Mouse (Mus musculus): Measurements from ENCODE around the gene 4930578C19Rik. TPM values are rescaled to one million over a fixed set of nuclear protein-coding genes. Genes with fewer than 3 reads are reported as not detected.

Gene 4930578C19Rik
- total and polyA plus RNA-seq, 2 experiments: 0.28 TPM; not detected in 1

- H3K4me3 ChIP-seq (ENCODE audit: insufficient read depth, low read depth, low read length): no peak overlapping the region
- 97% methylated on average over 4 of the region's 4 CpGs for WGBS
- peak; percentile 87 for DNase-seq (ENCODE audit: extremely low read depth, low read depth, low spot score)
- H3K79me2 ChIP-seq (ENCODE audit: control insufficient read depth, insufficient read depth, low read length): no peaks in the 10 kb centered on the region
- TF ChIP-seq POLR2A (IDR thresholded peaks at IDR 0.05; ENCODE audit: extremely low read depth, insufficient read depth, low read length) (no peak), CTCF (IDR thresholded peaks at IDR 0.05; ENCODE audit: low read depth, low read length) (no peak)
- H3K36me3 ChIP-seq (ENCODE audit: control insufficient read depth, insufficient read depth, low read length): no peaks in the 10 kb centered on the region
- no peaks in the 10 kb centered on the region for H3K27me3 ChIP-seq (ENCODE audit: control insufficient read depth, insufficient read depth, low read length)
- no peaks in the 10 kb centered on the region; the same call in 1 of the 2 replicates for H3K4me1 ChIP-seq (ENCODE audit: control insufficient read depth, insufficient read depth, low read length)
- no peak overlapping the region for H3K27ac ChIP-seq (replicated peaks; ENCODE audit: insufficient read depth, low read depth, low read length)
- H3K9ac ChIP-seq (ENCODE audit: low read depth, low read length): no peak overlapping the region
Measured at GRCm38 (mm10) chrX:18423206-18423605, 38.0 kb downstream of the 4930578C19Rik start.

GRCm38 (mm10) chrX:18420161-18420784, 40.9 kb downstream of the 4930578C19Rik start:
- Histone ChIP-seq H3K9ac (ENCODE audit: low read depth, low read length) (no peak overlapping the region), H3K4me3 (ENCODE audit: insufficient read depth, low read depth, low read length) (no peak overlapping the region), H3K4me1 (ENCODE audit: control insufficient read depth, insufficient read depth, low read length) (no peaks in the 10 kb centered on the region; the same call in 1 of the 2 replicates), H3K36me3 (ENCODE audit: control insufficient read depth, insufficient read depth, low read length) (no peaks in the 10 kb centered on the region), H3K27me3 (ENCODE audit: control insufficient read depth, insufficient read depth, low read length) (no peaks in the 10 kb centered on the region), H3K79me2 (ENCODE audit: control insufficient read depth, insufficient read depth, low read length) (no peaks in the 10 kb centered on the region), H3K27ac (replicated peaks; ENCODE audit: insufficient read depth, low read depth, low read length) (no peak overlapping the region)
- no peak for DNase-seq (ENCODE audit: extremely low read depth, low read depth, low spot score)
- WGBS: 88% methylated on average over 4 of the region's 4 CpGs
- TF ChIP-seq POLR2A (IDR thresholded peaks at IDR 0.05; ENCODE audit: extremely low read depth, insufficient read depth, low read length): no peak
- TF ChIP-seq CTCF (IDR thresholded peaks at IDR 0.05; ENCODE audit: low read depth, low read length): no peak

GRCm38 (mm10) chrX:18418977-18419376, 42.2 kb downstream of the 4930578C19Rik start:
- Histone ChIP-seq H3K9ac (ENCODE audit: low read depth, low read length) (no peak overlapping the region), H3K4me3 (ENCODE audit: insufficient read depth, low read depth, low read length) (no peak overlapping the region), H3K27ac (replicated peaks; ENCODE audit: insufficient read depth, low read depth, low read length) (no peak overlapping the region), H3K4me1 (ENCODE audit: control insufficient read depth, insufficient read depth, low read length) (no peaks in the 10 kb centered on the region; the same call in 1 of the 2 replicates), H3K27me3 (ENCODE audit: control insufficient read depth, insufficient read depth, low read length) (no peaks in the 10 kb centered on the region), H3K36me3 (ENCODE audit: control insufficient read depth, insufficient read depth, low read length) (no peaks in the 10 kb centered on the region), H3K79me2 (ENCODE audit: control insufficient read depth, insufficient read depth, low read length) (no peaks in the 10 kb centered on the region)
- TF ChIP-seq CTCF (IDR thresholded peaks at IDR 0.05; ENCODE audit: low read depth, low read length) (no peak), POLR2A (IDR thresholded peaks at IDR 0.05; ENCODE audit: extremely low read depth, insufficient read depth, low read length) (no peak)
- 28% methylated on average over 1 of the region's 1 CpGs for WGBS
- no peak for DNase-seq (ENCODE audit: extremely low read depth, low read depth, low spot score)

- H3K27me3 ChIP-seq (ENCODE audit: control insufficient read depth, insufficient read depth, low read length): no peaks in the 10 kb centered on the region
- no peaks in the 10 kb centered on the region for H3K79me2 ChIP-seq (ENCODE audit: control insufficient read depth, insufficient read depth, low read length)
- TF ChIP-seq CTCF (IDR thresholded peaks at IDR 0.05; ENCODE audit: low read depth, low read length): no peak
- no peak for TF ChIP-seq POLR2A (IDR thresholded peaks at IDR 0.05; ENCODE audit: extremely low read depth, insufficient read depth, low read length)
- no peak overlapping the region for H3K4me3 ChIP-seq (ENCODE audit: insufficient read depth, low read depth, low read length)
- H3K27ac ChIP-seq (replicated peaks; ENCODE audit: insufficient read depth, low read depth, low read length): no peak overlapping the region
- no peaks in the 10 kb centered on the region for H3K4me1 ChIP-seq (ENCODE audit: control insufficient read depth, insufficient read depth, low read length)
- no peak for DNase-seq (ENCODE audit: extremely low read depth, low read depth, low spot score)
- WGBS: 98% methylated on average over 2 of the region's 2 CpGs
- no peak overlapping the region for H3K9ac ChIP-seq (ENCODE audit: low read depth, low read length)
- no peaks in the 10 kb centered on the region for H3K36me3 ChIP-seq (ENCODE audit: control insufficient read depth, insufficient read depth, low read length)
Measured at GRCm38 (mm10) chrX:18414560-18414959, 46.6 kb downstream of the 4930578C19Rik start.

- Histone ChIP-seq H3K4me1 (ENCODE audit: control insufficient read depth, insufficient read depth, low read length) (no peaks in the 10 kb centered on the region), H3K27me3 (ENCODE audit: control insufficient read depth, insufficient read depth, low read length) (no peaks in the 10 kb centered on the region), H3K27ac (replicated peaks; ENCODE audit: insufficient read depth, low read depth, low read length) (no peak overlapping the region), H3K79me2 (ENCODE audit: control insufficient read depth, insufficient read depth, low read length) (no peaks in the 10 kb centered on the region), H3K36me3 (ENCODE audit: control insufficient read depth, insufficient read depth, low read length) (no peaks in the 10 kb centered on the region), H3K9ac (ENCODE audit: low read depth, low read length) (no peak overlapping the region), H3K4me3 (ENCODE audit: insufficient read depth, low read depth, low read length) (no peak overlapping the region)
- 84% methylated on average over 10 of the region's 10 CpGs for WGBS
- TF ChIP-seq CTCF (IDR thresholded peaks at IDR 0.05; ENCODE audit: low read depth, low read length) (no peak), POLR2A (IDR thresholded peaks at IDR 0.05; ENCODE audit: extremely low read depth, insufficient read depth, low read length) (no peak)
- no peak for DNase-seq (ENCODE audit: extremely low read depth, low read depth, low spot score)
Measured at GRCm38 (mm10) chrX:18411071-18411840, 49.9 kb downstream of the 4930578C19Rik start.

- no peak overlapping the region for H3K4me3 ChIP-seq (ENCODE audit: insufficient read depth, low read depth, low read length)
- DNase-seq (ENCODE audit: extremely low read depth, low read depth, low spot score): no peak
- H3K9ac ChIP-seq (ENCODE audit: low read depth, low read length): no peak overlapping the region
- no peaks in the 10 kb centered on the region for H3K4me1 ChIP-seq (ENCODE audit: control insufficient read depth, insufficient read depth, low read length)
- no peak overlapping the region for H3K27ac ChIP-seq (replicated peaks; ENCODE audit: insufficient read depth, low read depth, low read length)
- TF ChIP-seq POLR2A (IDR thresholded peaks at IDR 0.05; ENCODE audit: extremely low read depth, insufficient read depth, low read length): no peak
- no peak for TF ChIP-seq CTCF (IDR thresholded peaks at IDR 0.05; ENCODE audit: low read depth, low read length)
- H3K36me3 ChIP-seq (ENCODE audit: control insufficient read depth, insufficient read depth, low read length): no peaks in the 10 kb centered on the region
- H3K27me3 ChIP-seq (ENCODE audit: control insufficient read depth, insufficient read depth, low read length): no peaks in the 10 kb centered on the region
- no peaks in the 10 kb centered on the region for H3K79me2 ChIP-seq (ENCODE audit: control insufficient read depth, insufficient read depth, low read length)
- 55% methylated on average over 2 of the region's 2 CpGs for WGBS
Measured at GRCm38 (mm10) chrX:18409598-18409997, 51.6 kb downstream of the 4930578C19Rik start.

Measured in liver, adult 2 months (tissue).